Mouse (Mus musculus) Muller cell, postnatal 12 days (primary cell): ENCODE results near the gene Cacna1d.
A peak's percentile ranks its signal among the peaks of the same experiment; 100 is the strongest.

Experiments used
- DNase-seq: peaks from one replicate; pipeline ENCODE4 v3.0.0-alpha.2; 2015; ENCODE audit errors: inconsistent ontology term

The Cacna1d gene

GRCm38 (mm10) chr14:30371070-30371469, 120.2 kb downstream of the Cacna1d start:
- no peak for DNase-seq

- no peak for DNase-seq
Measured at GRCm38 (mm10) chr14:30367074-30367473, 124.2 kb downstream of the Cacna1d start.

- DNase-seq: peak; percentile 58
Measured at GRCm38 (mm10) chr14:30365866-30366265, 125.4 kb downstream of the Cacna1d start.

- no peak for DNase-seq
Measured at GRCm38 (mm10) chr14:30363487-30364167, 127.6 kb downstream of the Cacna1d start.

GRCm38 (mm10) chr14:30362370-30362769, 128.9 kb downstream of the Cacna1d start:
- no peak for DNase-seq

GRCm38 (mm10) chr14:30360478-30360877, 130.8 kb downstream of the Cacna1d start:
- DNase-seq: no peak

- DNase-seq: no peak
Measured at GRCm38 (mm10) chr14:30360004-30360403, 131.3 kb downstream of the Cacna1d start.

- no peak for DNase-seq
Measured at GRCm38 (mm10) chr14:30358028-30358427, 133.2 kb downstream of the Cacna1d start.

- no peak for DNase-seq
Measured at GRCm38 (mm10) chr14:30356456-30356855, 134.8 kb downstream of the Cacna1d start.

GRCm38 (mm10) chr14:30354761-30355160, 136.5 kb downstream of the Cacna1d start:
- no peak for DNase-seq

GRCm38 (mm10) chr14:30354127-30354463, 137.2 kb downstream of the Cacna1d start:
- DNase-seq: peak; percentile 5

- peak; percentile 28 for DNase-seq
Measured at GRCm38 (mm10) chr14:30353291-30354126, 137.7 kb downstream of the Cacna1d start.

GRCm38 (mm10) chr14:30352951-30353270, 138.3 kb downstream of the Cacna1d start:
- peak; percentile 41 for DNase-seq

- peak; percentile 33 for DNase-seq
Measured at GRCm38 (mm10) chr14:30352061-30352950, 138.9 kb downstream of the Cacna1d start.

GRCm38 (mm10) chr14:30350285-30350684, 141.0 kb downstream of the Cacna1d start:
- DNase-seq: no peak

GRCm38 (mm10) chr14:30344948-30345865, 146.0 kb downstream of the Cacna1d start:
- DNase-seq: no peak

GRCm38 (mm10) chr14:30343740-30344139, 147.5 kb downstream of the Cacna1d start:
- no peak for DNase-seq

- DNase-seq: no peak
Measured at GRCm38 (mm10) chr14:30341825-30342590, 149.2 kb downstream of the Cacna1d start.

- no peak for DNase-seq
Measured at GRCm38 (mm10) chr14:30340140-30340539, 151.1 kb downstream of the Cacna1d start.

- no peak for DNase-seq
Measured at GRCm38 (mm10) chr14:30331856-30332255, 159.4 kb downstream of the Cacna1d start.
